Mouse (Mus musculus): Measurements from ENCODE around the gene Defb19. TPM values are rescaled to one million over a fixed set of nuclear protein-coding genes. Genes with fewer than 3 reads are reported as not detected.

Defb19 gene
- total RNA-seq, 1 experiment: not detected

- Histone ChIP-seq H3K9ac (ENCODE audit: insufficient read depth, low read depth, low read length, poor library complexity, severe bottlenecking) (no peak overlapping the region), H3K27ac (ENCODE audit: insufficient read depth, low read depth, low read length, poor library complexity, severe bottlenecking) (no peak overlapping the region), H3K4me3 (ENCODE audit: insufficient read depth in 1 of 2, low read depth in 1 of 2, low read length in 2 of 2, poor library complexity in 1 of 2, severe bottlenecking in 1 of 2) (no peak overlapping the region), H3K4me1 (ENCODE audit: control insufficient read depth in 2 of 2, insufficient read depth in 2 of 2, low read length in 2 of 2, poor library complexity in 1 of 2) (0 out of 4 replicates have a peak, but pooled peaks cover 0 to 3% of the 10 kb centered on the region in 2 experiments), H3K9me3 (ENCODE audit: control insufficient read depth, insufficient read depth, low read depth, low read length) (no peaks in the 10 kb centered on the region), H3K36me3 (ENCODE audit: control insufficient read depth, insufficient read depth, low read length, poor library complexity, severe bottlenecking) (no peaks in the 10 kb centered on the region)
- in situ Hi-C loops (cut with MboI; ENCODE audit: low sequenced_read_pairs in 2 of 2, unreplicated experiment in 2 of 2): no loop called here
- no peak for DNase-seq (ENCODE audit: low read depth, low spot score)
- TF ChIP-seq ZC3H11A (IDR thresholded peaks at IDR 0.05; ENCODE audit: borderline replicate concordance, low read depth, low read length) (no peak), MAFK (IDR thresholded peaks at IDR 0.05; ENCODE audit: insufficient read depth, low read depth, low read length) (no peak), CHD2 (IDR thresholded peaks at IDR 0.05; ENCODE audit: low read depth, low read length) (no peak), HCFC1 (IDR thresholded peaks at IDR 0.05; ENCODE audit: borderline replicate concordance, insufficient read depth, low read length) (no peak), ZNF384 (IDR thresholded peaks at IDR 0.05; ENCODE audit: low read depth, low read length) (no peak)
Measured at GRCm38 (mm10) chr2:152622151-152622550, 42.0 kb upstream of the Defb19 start.

GRCm38 (mm10) chr2:152620367-152621134 lies 40.4 kb upstream of the Defb19 start:
- TF ChIP-seq ZNF384 (IDR thresholded peaks at IDR 0.05; ENCODE audit: low read depth, low read length): no peak
- TF ChIP-seq MAFK (IDR thresholded peaks at IDR 0.05; ENCODE audit: insufficient read depth, low read depth, low read length): no peak
- no peak for TF ChIP-seq ZC3H11A (IDR thresholded peaks at IDR 0.05; ENCODE audit: borderline replicate concordance, low read depth, low read length)
- no peak for TF ChIP-seq CHD2 (IDR thresholded peaks at IDR 0.05; ENCODE audit: low read depth, low read length)
- no peak for TF ChIP-seq HCFC1 (IDR thresholded peaks at IDR 0.05; ENCODE audit: borderline replicate concordance, insufficient read depth, low read length)
- DNase-seq (ENCODE audit: low read depth, low spot score): no peak

GRCm38 (mm10) chr2:152617374-152617773 lies 37.3 kb upstream of the Defb19 start:
- TF ChIP-seq ZC3H11A (IDR thresholded peaks at IDR 0.05; ENCODE audit: borderline replicate concordance, low read depth, low read length) (no peak), MAFK (IDR thresholded peaks at IDR 0.05; ENCODE audit: insufficient read depth, low read depth, low read length) (no peak), HCFC1 (IDR thresholded peaks at IDR 0.05; ENCODE audit: borderline replicate concordance, insufficient read depth, low read length) (no peak), CHD2 (IDR thresholded peaks at IDR 0.05; ENCODE audit: low read depth, low read length) (no peak), ZNF384 (IDR thresholded peaks at IDR 0.05; ENCODE audit: low read depth, low read length) (no peak)
- peak; percentile 51 for DNase-seq (ENCODE audit: low read depth, low spot score)
- in situ Hi-C loops (cut with MboI; ENCODE audit: low sequenced_read_pairs in 2 of 2, unreplicated experiment in 2 of 2): no loop called here
- H3K9me3 ChIP-seq (ENCODE audit: control insufficient read depth, insufficient read depth, low read depth, low read length): no peaks in the 10 kb centered on the region
- H3K36me3 ChIP-seq (ENCODE audit: control insufficient read depth, insufficient read depth, low read length, poor library complexity, severe bottlenecking): no peaks in the 10 kb centered on the region
- peaks cover 0 to 3% of the 10 kb centered on the region in 2 experiments; a peak in 1 of 4 replicates for H3K4me1 ChIP-seq (ENCODE audit: control insufficient read depth in 2 of 2, insufficient read depth in 2 of 2, low read length in 2 of 2, poor library complexity in 1 of 2)
- H3K4me3 ChIP-seq (ENCODE audit: insufficient read depth in 1 of 2, low read depth in 1 of 2, low read length in 2 of 2, poor library complexity in 1 of 2, severe bottlenecking in 1 of 2): no peak overlapping the region
- H3K27ac ChIP-seq (ENCODE audit: insufficient read depth, low read depth, low read length, poor library complexity, severe bottlenecking): no peak overlapping the region
- H3K9ac ChIP-seq (ENCODE audit: insufficient read depth, low read depth, low read length, poor library complexity, severe bottlenecking): no peak overlapping the region

More at GRCm38 (mm10) chr2:152620367-152621134, 40.4 kb upstream of the Defb19 start:
- Histone ChIP-seq H3K4me3 (ENCODE audit: insufficient read depth in 1 of 2, low read depth in 1 of 2, low read length in 2 of 2, poor library complexity in 1 of 2, severe bottlenecking in 1 of 2) (no peak overlapping the region), H3K9ac (ENCODE audit: insufficient read depth, low read depth, low read length, poor library complexity, severe bottlenecking) (no peak overlapping the region), H3K9me3 (ENCODE audit: control insufficient read depth, insufficient read depth, low read depth, low read length) (no peaks in the 10 kb centered on the region), H3K4me1 (ENCODE audit: control insufficient read depth in 2 of 2, insufficient read depth in 2 of 2, low read length in 2 of 2, poor library complexity in 1 of 2) (no peaks in the 10 kb centered on the region), H3K36me3 (ENCODE audit: control insufficient read depth, insufficient read depth, low read length, poor library complexity, severe bottlenecking) (no peaks in the 10 kb centered on the region), H3K27ac (ENCODE audit: insufficient read depth, low read depth, low read length, poor library complexity, severe bottlenecking) (no peak overlapping the region)
- in situ Hi-C loops (cut with MboI; ENCODE audit: low sequenced_read_pairs in 2 of 2, unreplicated experiment in 2 of 2): no loop called here

- Histone ChIP-seq H3K36me3 (ENCODE audit: control insufficient read depth, insufficient read depth, low read length, poor library complexity, severe bottlenecking) (no peaks in the 10 kb centered on the region), H3K27ac (ENCODE audit: insufficient read depth, low read depth, low read length, poor library complexity, severe bottlenecking) (no peak overlapping the region), H3K9ac (ENCODE audit: insufficient read depth, low read depth, low read length, poor library complexity, severe bottlenecking) (no peak overlapping the region), H3K4me3 (ENCODE audit: insufficient read depth in 1 of 2, low read depth in 1 of 2, low read length in 2 of 2, poor library complexity in 1 of 2, severe bottlenecking in 1 of 2) (no peak overlapping the region), H3K4me1 (ENCODE audit: control insufficient read depth in 2 of 2, insufficient read depth in 2 of 2, low read length in 2 of 2, poor library complexity in 1 of 2) (peaks cover 0 to 7% of the 10 kb centered on the region in 2 experiments; a peak in 1 of 4 replicates), H3K9me3 (ENCODE audit: control insufficient read depth, insufficient read depth, low read depth, low read length) (no peaks in the 10 kb centered on the region)
- TF ChIP-seq CHD2 (IDR thresholded peaks at IDR 0.05; ENCODE audit: low read depth, low read length) (no peak), ZC3H11A (IDR thresholded peaks at IDR 0.05; ENCODE audit: borderline replicate concordance, low read depth, low read length) (no peak)
- no peak for DNase-seq (ENCODE audit: low read depth, low spot score)
- in situ Hi-C loops (cut with MboI; ENCODE audit: low sequenced_read_pairs in 2 of 2, unreplicated experiment in 2 of 2): no loop called here
Measured at GRCm38 (mm10) chr2:152616470-152616869, 36.4 kb upstream of the Defb19 start.

Data from ES-E14 (cell line).